Mouse (Mus musculus) forebrain, embryonic 15.5 days (tissue): ENCODE data around the gene Capn2. TPM values are rescaled to one million over a fixed set of nuclear protein-coding genes. Genes with fewer than 3 reads are reported as not detected.

ENCODE experiments used
- ATAC-seq: fragments of 200-750 bp; cut with Nextera tagmentation; replicated peaks from 2 replicates; pipeline ENCODE4 v1.8.0; 2017; ENCODE audit warnings: mild to moderate bottlenecking, moderate TSS enrichment, moderate library complexity
- H3K27ac ChIP-seq: fragments of 300-500 bp; sonication (generic); replicated peaks from 2 replicates; pipeline ENCODE4 v1.5.1; 2015; ENCODE audit warnings: mild to moderate bottlenecking, inconsistent platforms
- H3K27me3 ChIP-seq: fragments of 300-500 bp; sonication (generic); 2 replicates; pipeline ENCODE4 v1.6.1; 2015; ENCODE audit warnings: inconsistent platforms
- H3K36me3 ChIP-seq: fragments of 300-500 bp; sonication (generic); 2 replicates; pipeline ENCODE4 v1.6.1; 2015; ENCODE audit warnings: mild to moderate bottlenecking, inconsistent platforms
- H3K4me1 ChIP-seq: fragments of 300-500 bp; sonication (generic); 2 replicates; pipeline ENCODE4 v1.6.1; 2015; ENCODE audit warnings: inconsistent platforms
- H3K4me2 ChIP-seq: fragments of 300-500 bp; sonication (generic); replicated peaks from 2 replicates; pipeline ENCODE4 v1.6.1; 2015; ENCODE audit warnings: mild to moderate bottlenecking, inconsistent platforms
- H3K4me3 ChIP-seq: fragments of 300-500 bp; sonication (generic); 2 replicates; pipeline ENCODE4 v1.5.1; 2015; ENCODE audit warnings: mild to moderate bottlenecking, inconsistent platforms
- H3K9ac ChIP-seq: fragments of 300-500 bp; sonication (generic); replicated peaks from 2 replicates; pipeline ENCODE4 v1.6.1; 2015; ENCODE audit warnings: mild to moderate bottlenecking, inconsistent platforms
- H3K9me3 ChIP-seq: fragments of 300-500 bp; sonication (generic); 2 replicates; pipeline ENCODE4 v1.6.1; 2016; ENCODE audit warnings: inconsistent platforms
- WGBS: fragments of 180-500 bp; shearing (Covaris S2); methylation state at CpG from one replicate; pipeline ENCODE4 v1.1.7; 2015; ENCODE audit warnings: mixed read lengths; 5-methylcytosine and 5-hydroxymethylcytosine counted together
- polyA plus RNA-seq: library from polyadenylated mRNA; unstranded; fragments of >200 nt; fragmentation: Nextera tagmentation; extraction: Ambion mirVana; gene quantifications from 2 replicates; pipeline ENCODE4 v1.2.1, GENCODE M21; 2015

Capn2 gene
- polyA plus RNA-seq, 1 experiment from 2014 or later, result 70.3 TPM

DNA sequence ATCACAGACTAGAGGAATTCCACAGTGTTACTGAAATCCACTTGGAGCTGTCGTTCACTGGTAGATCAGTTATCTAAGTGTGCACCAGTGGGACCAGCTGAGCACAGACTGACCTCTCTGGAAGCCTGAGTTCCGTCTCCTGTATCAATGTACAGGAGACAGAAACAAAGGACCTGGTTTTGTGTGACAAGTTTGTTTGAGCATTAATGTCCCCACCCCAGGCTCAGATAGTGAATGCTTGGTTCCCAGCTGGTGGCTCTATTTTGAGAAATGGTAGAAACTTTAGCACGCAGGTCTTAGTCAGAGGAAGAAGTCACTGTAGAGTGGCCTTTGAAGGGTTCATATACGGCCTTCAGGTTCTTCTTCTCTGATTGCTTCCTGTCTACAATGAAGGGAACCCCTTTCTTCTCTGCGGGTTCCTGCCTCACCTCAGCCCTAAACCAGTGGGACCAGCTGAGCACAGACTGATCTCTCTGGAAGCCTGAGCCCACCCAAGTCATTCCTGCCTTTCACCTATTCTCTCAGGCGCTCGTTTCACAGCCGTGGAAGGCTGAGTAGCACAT is 3.6 kb upstream of the Capn2 start:
- no peak overlapping the region for H3K4me3 ChIP-seq
- H3K27ac ChIP-seq, result no peak overlapping the region
- H3K4me1 ChIP-seq, result peaks cover 11% of the 10 kb centered on the region
- 81% methylated on average over 8 of the region's 8 CpGs for WGBS
- no peak overlapping the region for H3K4me2 ChIP-seq
- no peak overlapping the region for H3K9ac ChIP-seq
- ATAC-seq, result no peak
- H3K27me3 ChIP-seq, result 0 out of 2 replicates have a peak, but pooled peaks cover 4% of the 10 kb centered on the region
- H3K36me3 ChIP-seq, result no peaks in the 10 kb centered on the region
- no peaks in the 10 kb centered on the region for H3K9me3 ChIP-seq

DNA sequence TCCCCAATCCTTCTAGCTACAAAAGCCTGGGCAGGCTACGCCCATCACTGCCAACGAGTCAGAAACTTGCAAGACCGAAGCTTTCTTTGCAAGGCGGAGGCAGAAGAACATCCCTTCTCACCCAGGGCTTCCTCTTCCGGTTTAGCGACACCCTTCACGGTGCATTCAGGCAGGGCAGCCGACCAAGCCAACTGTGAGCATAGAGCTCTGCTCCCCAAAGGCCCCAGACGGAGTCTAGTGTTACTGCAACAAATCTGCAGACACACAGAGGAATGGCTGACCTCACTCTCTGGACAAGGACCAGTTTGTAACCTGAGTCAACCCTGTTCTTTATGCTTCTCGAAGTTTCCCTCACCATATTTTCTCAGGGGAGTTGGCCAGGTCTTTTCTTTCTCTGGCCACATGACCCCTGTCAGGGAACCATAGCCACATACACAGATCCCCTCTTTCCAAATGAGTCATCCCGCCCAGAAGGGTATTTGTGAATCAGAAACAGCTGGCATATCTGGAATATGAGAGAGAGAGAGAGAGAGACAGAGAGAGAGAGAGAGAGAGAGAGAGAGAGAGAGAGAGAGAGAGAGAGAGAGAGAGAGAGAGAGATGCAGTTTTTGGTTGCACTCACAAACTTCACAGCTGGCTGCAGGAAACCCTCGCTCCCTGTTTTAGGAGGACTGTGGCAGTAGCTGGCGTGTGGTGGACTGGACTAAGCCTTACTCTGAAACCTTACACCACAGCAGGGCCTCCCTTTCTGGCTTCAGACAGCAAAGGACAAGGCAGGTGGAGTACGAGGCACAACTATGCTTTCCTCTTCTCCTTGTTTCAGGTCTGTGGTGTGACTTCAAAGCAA is 2.9 kb upstream of the Capn2 start:
- Histone ChIP-seq H3K4me1 (peaks cover 17% of the 10 kb centered on the region), H3K4me2 (no peak overlapping the region), H3K9me3 (no peaks in the 10 kb centered on the region), H3K36me3 (no peaks in the 10 kb centered on the region), H3K9ac (no peak overlapping the region), H3K27me3 (0 out of 2 replicates have a peak, but pooled peaks cover 4% of the 10 kb centered on the region), H3K4me3 (no peak overlapping the region), H3K27ac (no peak overlapping the region)
- ATAC-seq, result no peak
- WGBS, result 25% methylated on average over 14 of the region's 14 CpGs

GRCm38 (mm10) chr1:182519341-182519740 is 1.9 kb upstream of the Capn2 start:
- Histone ChIP-seq H3K4me1 (peaks cover 17% of the 10 kb centered on the region), H3K27ac (no peak overlapping the region), H3K9me3 (no peaks in the 10 kb centered on the region), H3K4me3 (no peak overlapping the region), H3K27me3 (0 out of 2 replicates have a peak, but pooled peaks cover 4% of the 10 kb centered on the region), H3K9ac (no peak overlapping the region), H3K36me3 (no peaks in the 10 kb centered on the region), H3K4me2 (no peak overlapping the region)
- ATAC-seq, result no peak
- 72% methylated on average over 5 of the region's 5 CpGs for WGBS

DNA sequence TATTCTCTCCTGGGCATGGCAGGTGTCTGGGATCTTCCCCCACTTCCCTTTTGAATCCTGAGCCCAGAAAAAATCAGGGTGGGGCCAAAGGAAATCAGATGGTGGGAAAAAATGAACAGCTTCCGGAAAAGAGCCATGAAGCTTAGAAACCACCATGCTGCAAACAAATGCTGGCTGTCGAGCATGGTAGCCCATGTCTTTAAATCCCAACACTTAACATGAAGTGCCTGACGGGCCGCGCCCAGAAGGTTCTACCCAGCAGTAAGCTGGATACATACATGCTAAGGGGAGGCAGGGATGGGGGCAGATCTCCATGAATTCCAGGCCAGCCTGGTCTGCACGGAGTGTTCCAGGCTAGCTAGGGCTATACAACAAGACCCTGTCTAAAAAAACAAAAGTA is 1.4 kb upstream of the Capn2 start:
- H3K9me3 ChIP-seq, result no peaks in the 10 kb centered on the region
- H3K36me3 ChIP-seq, result no peaks in the 10 kb centered on the region
- no peak overlapping the region for H3K9ac ChIP-seq
- 0 out of 2 replicates have a peak, but pooled peaks cover 4% of the 10 kb centered on the region for H3K27me3 ChIP-seq
- no peak overlapping the region for H3K4me3 ChIP-seq
- no peak overlapping the region for H3K4me2 ChIP-seq
- no peak overlapping the region for H3K27ac ChIP-seq
- H3K4me1 ChIP-seq, result peaks cover 17% of the 10 kb centered on the region
- 87% methylated on average over 6 of the region's 6 CpGs for WGBS
- ATAC-seq, result no peak

DNA sequence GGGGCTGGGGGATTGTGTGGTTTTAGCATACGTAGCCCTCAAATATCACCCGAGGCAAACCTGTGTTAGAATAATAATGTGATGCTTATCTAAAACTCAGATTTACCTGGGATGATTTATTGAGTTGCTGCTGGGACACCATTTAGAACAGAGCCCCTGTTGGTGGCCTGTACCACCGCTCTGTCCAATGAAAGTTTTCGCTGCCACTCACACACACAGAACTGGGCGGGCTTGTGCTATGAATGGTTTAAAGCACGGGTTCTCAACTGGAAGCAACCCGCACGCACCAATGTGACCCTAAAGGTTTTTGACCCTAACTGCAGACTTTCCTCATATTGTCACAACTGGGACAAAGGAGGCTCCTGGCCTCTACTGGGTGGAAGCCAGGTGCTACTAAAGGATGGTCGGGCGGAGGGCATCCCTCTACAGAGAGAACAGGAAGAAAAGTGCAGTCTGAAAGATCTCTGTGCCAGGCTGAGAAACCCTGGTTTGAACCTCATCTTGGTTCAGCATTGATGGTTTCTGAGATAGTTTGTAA is 804 bp upstream of the Capn2 start:
- Histone ChIP-seq H3K9ac (no peak overlapping the region), H3K9me3 (no peaks in the 10 kb centered on the region), H3K36me3 (no peaks in the 10 kb centered on the region), H3K27ac (no peak overlapping the region), H3K4me2 (no peak overlapping the region), H3K4me3 (0 out of 2 replicates have a peak overlapping the region, but pooled peaks have one; percentile 75), H3K27me3 (0 out of 2 replicates have a peak, but pooled peaks cover 4% of the 10 kb centered on the region), H3K4me1 (peaks cover 17% of the 10 kb centered on the region)
- WGBS, result 52% methylated on average over 10 of the region's 10 CpGs
- no peak for ATAC-seq

GRCm38 (mm10) chr1:182517677-182518011 is 236 bp upstream of the Capn2 start:
- H3K9me3 ChIP-seq, result no peaks in the 10 kb centered on the region
- H3K36me3 ChIP-seq, result no peaks in the 10 kb centered on the region
- H3K4me3 ChIP-seq, result peak overlapping the region; percentile 75
- 2% methylated on average over 10 of the region's 10 CpGs for WGBS
- 0 out of 2 replicates have a peak, but pooled peaks cover 4% of the 10 kb centered on the region for H3K27me3 ChIP-seq
- peak overlapping the region; percentile 80 for H3K27ac ChIP-seq
- peak overlapping the region; percentile 57 for H3K4me2 ChIP-seq
- peak overlapping the region; percentile 85 for H3K9ac ChIP-seq
- peak; percentile 44; the same call in 1 of the 2 replicates for ATAC-seq
- H3K4me1 ChIP-seq, result peaks cover 17% of the 10 kb centered on the region

- H3K4me3 ChIP-seq, result no peak overlapping the region
- 0 out of 2 replicates have a peak, but pooled peaks cover 4% of the 10 kb centered on the region for H3K27me3 ChIP-seq
- no peak overlapping the region for H3K9ac ChIP-seq
- peaks cover 13% of the 10 kb centered on the region for H3K36me3 ChIP-seq
- no peak overlapping the region for H3K27ac ChIP-seq
- H3K4me1 ChIP-seq, result peaks cover 17% of the 10 kb centered on the region
- 87% methylated on average over 10 of the region's 10 CpGs for WGBS
- H3K9me3 ChIP-seq, result no peaks in the 10 kb centered on the region
- no peak for ATAC-seq
- H3K4me2 ChIP-seq, result no peak overlapping the region
Observed at GRCm38 (mm10) chr1:182514803-182515590, 2.4 kb downstream of the Capn2 start.

DNA sequence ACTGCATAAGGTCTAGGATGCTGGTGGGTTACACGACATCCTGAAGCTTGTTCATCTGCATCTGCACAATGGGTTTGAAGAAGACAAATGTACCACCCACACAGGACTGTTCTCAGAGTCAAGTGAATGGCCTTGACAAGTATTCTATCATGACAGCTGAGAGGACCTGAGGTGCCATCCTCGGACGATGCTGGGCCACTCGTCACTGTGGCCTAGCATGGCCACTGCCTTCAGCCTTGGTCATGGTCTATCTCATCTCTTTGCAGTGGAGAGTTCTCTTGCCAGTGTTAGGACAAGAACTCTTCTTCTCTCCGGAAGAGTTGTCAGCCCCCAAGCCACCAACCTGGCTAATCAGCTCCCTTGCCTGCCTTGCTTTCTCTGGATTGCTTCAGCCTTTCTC is 3.7 kb downstream of the Capn2 start:
- Histone ChIP-seq H3K9ac (no peak overlapping the region), H3K36me3 (peaks cover 14% of the 10 kb centered on the region), H3K4me3 (no peak overlapping the region), H3K9me3 (no peaks in the 10 kb centered on the region), H3K27me3 (0 out of 2 replicates have a peak, but pooled peaks cover 4% of the 10 kb centered on the region), H3K4me2 (no peak overlapping the region), H3K4me1 (peaks cover 17% of the 10 kb centered on the region), H3K27ac (no peak overlapping the region)
- WGBS, result 91% methylated on average over 5 of the region's 5 CpGs
- ATAC-seq, result no peak

GRCm38 (mm10) chr1:182512901-182513410 is 4.5 kb downstream of the Capn2 start:
- 91% methylated on average over 5 of the region's 5 CpGs for WGBS
- peaks cover 17% of the 10 kb centered on the region for H3K4me1 ChIP-seq
- H3K4me2 ChIP-seq, result no peak overlapping the region
- peaks cover 14% of the 10 kb centered on the region for H3K36me3 ChIP-seq
- H3K9me3 ChIP-seq, result no peaks in the 10 kb centered on the region
- H3K4me3 ChIP-seq, result no peak overlapping the region
- H3K27me3 ChIP-seq, result no peaks in the 10 kb centered on the region
- H3K27ac ChIP-seq, result no peak overlapping the region
- H3K9ac ChIP-seq, result no peak overlapping the region
- ATAC-seq, result no peak

- Histone ChIP-seq H3K36me3 (peaks cover 14% of the 10 kb centered on the region), H3K4me3 (no peak overlapping the region), H3K9me3 (no peaks in the 10 kb centered on the region), H3K4me1 (peaks cover 12% of the 10 kb centered on the region), H3K9ac (no peak overlapping the region), H3K27ac (no peak overlapping the region), H3K4me2 (no peak overlapping the region), H3K27me3 (no peaks in the 10 kb centered on the region)
- 69% methylated on average over 8 of the region's 8 CpGs for WGBS
- no peak for ATAC-seq
Observed at GRCm38 (mm10) chr1:182511778-182512177, 5.6 kb downstream of the Capn2 start.

DNA sequence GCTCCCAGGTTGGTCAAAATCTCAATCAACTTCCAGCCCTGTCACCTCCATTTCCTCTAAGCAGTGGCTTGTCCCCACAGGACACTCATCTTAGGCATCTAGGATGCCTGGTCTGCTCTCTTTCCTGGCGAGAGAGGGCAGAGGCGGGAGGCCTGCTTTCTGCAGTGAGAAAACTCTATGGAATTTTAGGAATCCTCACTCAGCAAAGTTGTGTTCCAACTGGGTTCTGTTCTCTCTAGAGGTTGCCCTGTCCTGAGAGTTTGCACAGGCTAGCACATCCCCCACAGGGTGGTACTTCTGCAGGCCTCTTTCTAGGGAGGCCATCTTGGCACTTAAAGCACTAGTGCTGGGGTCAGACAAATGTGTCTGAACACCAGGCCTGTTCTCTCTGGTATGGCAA is 6.3 kb downstream of the Capn2 start:
- Histone ChIP-seq H3K4me2 (no peak overlapping the region), H3K27ac (no peak overlapping the region), H3K4me3 (no peak overlapping the region), H3K9ac (no peak overlapping the region), H3K4me1 (peaks cover 7% of the 10 kb centered on the region), H3K36me3 (peaks cover 14% of the 10 kb centered on the region), H3K9me3 (no peaks in the 10 kb centered on the region), H3K27me3 (no peaks in the 10 kb centered on the region)
- 88% methylated on average over 2 of the region's 2 CpGs for WGBS
- ATAC-seq, result no peak
